Mouse (Mus musculus): ENCODE measurements around the gene Mrpl27.

- TF ChIP-seq RCOR1 (conservative IDR thresholded peaks at IDR 0.05; ENCODE audit: low read depth, low read length) (no peak), ZNF384 (IDR thresholded peaks at IDR 0.05; ENCODE audit: low read depth, low read length) (peak; percentile 28; the same call in 1 of the 2 replicates), CTCF (conservative IDR thresholded peaks at IDR 0.05 in 1 of 2, IDR thresholded peaks at IDR 0.05 in 1 of 2; ENCODE audit: low read depth in 2 of 2, low read length in 2 of 2) (no peak), SMC3 (IDR thresholded peaks at IDR 0.05; ENCODE audit: low read depth, low read length) (no peak), POLR2A (IDR thresholded peaks at IDR 0.05; ENCODE audit: low read depth, low read length) (no peak), SIN3A (IDR thresholded peaks at IDR 0.05; ENCODE audit: low read length) (no peak), USF2 (conservative IDR thresholded peaks at IDR 0.05; ENCODE audit: low read depth, low read length) (no peak), MYC (IDR thresholded peaks at IDR 0.05; ENCODE audit: low read depth, low read length) (no peak), POLR2AphosphoS2 (IDR thresholded peaks at IDR 0.05; ENCODE audit: low read depth, low read length) (no peak), HCFC1 (IDR thresholded peaks at IDR 0.05; ENCODE audit: low read depth, low read length) (no peak), E2F4 (IDR thresholded peaks at IDR 0.05; ENCODE audit: insufficient replicate concordance, low read depth, low read length) (no peak), RAD21 (IDR thresholded peaks at IDR 0.05; ENCODE audit: low read depth, low read length) (no peak), ELF1 (IDR thresholded peaks at IDR 0.05; ENCODE audit: low read depth, low read length) (no peak), MAX (IDR thresholded peaks at IDR 0.05; ENCODE audit: low read length) (no peak)
Measured at GRCm38 (mm10) chr11:94620766-94621457, 32.7 kb upstream of the Mrpl27 start.
